Mouse (Mus musculus): ENCODE results near the gene Klhdc9.

- TF ChIP-seq ZNF384 (IDR thresholded peaks at IDR 0.05; ENCODE audit: low read depth, low read length) (no peak), ZC3H11A (IDR thresholded peaks at IDR 0.05; ENCODE audit: borderline replicate concordance, low read depth, low read length) (no peak), CHD2 (IDR thresholded peaks at IDR 0.05; ENCODE audit: low read depth, low read length) (no peak), MAFK (IDR thresholded peaks at IDR 0.05; ENCODE audit: insufficient read depth, low read depth, low read length) (no peak)
Measured at GRCm38 (mm10) chr1:171401821-171402220, 41.2 kb upstream of the Klhdc9 start.

Measured in ES-E14 (cell line).